Mouse (Mus musculus): ENCODE measurements around the gene Etnk2. TPM values are rescaled to one million over a fixed set of nuclear protein-coding genes. Genes with fewer than 3 reads are reported as not detected.

Gene Etnk2
- polyA plus RNA-seq (2015; fragmentation: Nextera tagmentation; extraction: Ambion mirVana): 1.3 and 1.5 TPM in 2 replicates

DNA sequence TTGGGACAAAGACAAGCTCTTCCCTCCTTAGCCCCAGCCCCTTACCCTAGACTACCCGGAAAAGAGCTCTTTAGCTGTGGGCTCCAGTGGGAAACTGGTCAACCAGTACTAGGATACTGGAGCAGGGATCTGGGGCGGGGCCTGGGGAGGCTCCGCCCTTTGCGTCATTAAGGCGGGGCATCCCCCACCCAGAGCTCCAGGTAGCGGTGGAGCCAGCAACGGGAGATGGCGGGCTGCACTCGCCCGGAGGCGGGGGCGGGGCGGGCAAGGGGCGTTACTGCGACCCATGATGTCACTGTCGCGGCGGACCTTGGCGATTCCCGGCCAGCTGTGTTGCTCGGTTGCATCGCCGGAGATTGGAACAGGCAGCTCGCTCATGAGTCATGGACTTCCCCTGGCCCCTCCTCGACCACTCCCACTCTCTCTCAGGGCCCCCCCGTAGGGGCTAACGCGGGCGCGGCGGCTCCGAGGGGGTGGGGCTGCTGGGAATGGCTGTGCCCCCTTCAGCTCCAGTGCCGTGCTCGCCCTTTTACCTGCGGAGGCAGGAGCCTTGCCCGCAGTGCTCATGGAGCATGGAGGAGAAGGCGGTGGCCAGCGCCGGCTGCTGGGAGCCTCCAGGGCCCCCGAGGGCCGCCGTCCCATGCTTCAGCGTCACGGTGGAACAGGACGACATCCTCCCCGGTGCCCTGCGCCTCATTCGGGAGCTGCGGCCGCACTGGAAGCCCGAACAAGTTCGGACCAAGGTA lies at the start of gene Etnk2:
Etnk2 (plus strand) TSS at position 297 of the 746 bp plus-strand sequence.
- Histone ChIP-seq H3K9me3 (replicated peaks) (no peaks in the 10 kb centered on the region), H3K4me2 (peak within 1 kb of the TSS; percentile 99), H3K36me3 (no peaks in the 10 kb centered on the region), H3K9ac (peak within 1 kb of the TSS; percentile 50), H3K4me3 (peak within 1 kb of the TSS; percentile 65), H3K4me1 (replicated peaks) (peaks cover 33% of the 10 kb centered on the region), H3K27ac (no peak within 1 kb of the TSS), H3K27me3 (peaks cover 46% of the 10 kb centered on the region)
- ATAC-seq (replicated peaks; ENCODE audit: insufficient number of reproducible peaks, insufficient read depth, low FRiP score, low read depth): peak; percentile 65
- under 1% methylated on average over 45 of the region's 52 CpGs for WGBS

DNA sequence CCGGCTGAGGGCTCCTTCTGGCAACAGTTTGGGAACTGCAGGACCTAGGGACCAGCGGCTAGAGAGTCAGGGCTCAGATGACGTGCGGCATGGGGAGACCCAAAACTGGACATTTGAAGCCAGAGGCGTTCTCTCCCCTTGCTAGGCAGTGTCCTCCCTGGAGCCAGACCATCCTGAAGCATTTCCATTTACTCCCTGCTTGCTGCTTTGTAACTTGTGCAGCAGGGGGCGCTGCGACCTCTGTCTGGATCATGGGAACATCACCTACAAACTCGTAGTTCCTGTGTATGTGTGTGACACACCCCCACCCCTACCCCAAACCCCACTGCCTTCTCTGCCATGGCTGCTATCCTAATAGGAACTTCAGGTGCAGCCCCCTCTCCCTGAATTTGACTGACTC lies 49.0 kb upstream of the Etnk2 start:
- no peak for ATAC-seq (replicated peaks; ENCODE audit: insufficient number of reproducible peaks, insufficient read depth, low FRiP score, low read depth)
- no peaks in the 10 kb centered on the region for H3K36me3 ChIP-seq
- H3K4me2 ChIP-seq: no peak overlapping the region
- WGBS: 23% methylated on average over 8 of the region's 8 CpGs
- H3K4me1 ChIP-seq (replicated peaks): peaks cover 3% of the 10 kb centered on the region
- H3K27me3 ChIP-seq: 0 out of 2 replicates have a peak, but pooled peaks cover 3% of the 10 kb centered on the region
- no peak overlapping the region for H3K9ac ChIP-seq
- H3K9me3 ChIP-seq (replicated peaks): 0 out of 2 replicates have a peak, but pooled peaks cover 3% of the 10 kb centered on the region
- H3K4me3 ChIP-seq: no peak overlapping the region
- H3K27ac ChIP-seq: no peak overlapping the region

DNA sequence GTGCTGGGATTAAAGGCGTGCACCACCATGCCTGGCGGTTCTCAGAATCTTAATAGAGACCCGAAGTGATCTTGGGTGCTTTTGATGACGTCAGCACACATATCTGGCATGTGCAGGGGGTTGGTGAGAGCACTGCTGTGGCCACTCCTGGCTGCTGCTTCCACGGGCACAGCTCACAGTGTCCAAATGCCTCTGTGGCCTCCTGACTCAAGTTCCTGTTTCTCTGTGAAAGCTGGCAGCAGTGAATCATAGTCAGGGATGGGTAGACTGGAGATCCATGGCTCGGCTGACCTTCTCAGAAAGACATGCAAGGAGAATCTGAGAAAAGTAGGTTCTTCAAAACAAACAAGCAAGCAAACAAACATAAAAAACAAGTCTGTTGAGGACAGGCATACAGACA lies 47.6 kb upstream of the Etnk2 start:
- Histone ChIP-seq H3K4me1 (replicated peaks) (peaks cover 3% of the 10 kb centered on the region), H3K9me3 (replicated peaks) (0 out of 2 replicates have a peak, but pooled peaks cover 3% of the 10 kb centered on the region), H3K36me3 (no peaks in the 10 kb centered on the region), H3K4me3 (no peak overlapping the region), H3K9ac (no peak overlapping the region), H3K4me2 (no peak overlapping the region), H3K27ac (no peak overlapping the region), H3K27me3 (no peaks in the 10 kb centered on the region)
- ATAC-seq (replicated peaks; ENCODE audit: insufficient number of reproducible peaks, insufficient read depth, low FRiP score, low read depth): no peak
- WGBS: 69% methylated on average over 6 of the region's 6 CpGs

DNA sequence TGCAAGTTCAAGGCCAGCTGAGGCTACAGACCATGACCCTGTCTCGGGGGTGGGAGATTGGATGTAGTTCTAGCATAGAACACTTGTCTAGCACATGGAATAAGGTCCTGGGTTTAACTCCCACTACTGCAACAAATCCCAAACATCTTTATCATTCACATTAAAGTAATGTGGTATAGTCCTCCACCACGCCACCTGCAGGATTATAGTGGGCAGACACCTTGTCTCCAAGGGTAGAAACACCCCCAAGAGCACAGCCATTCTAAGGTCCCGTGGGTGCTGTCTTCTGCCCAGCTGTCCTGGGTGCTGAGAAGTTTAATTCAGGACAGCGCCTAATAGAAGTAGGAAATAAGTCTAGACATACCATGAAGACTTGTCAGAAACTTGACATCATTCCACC lies 46.8 kb upstream of the Etnk2 start:
- 80% methylated on average over 4 of the region's 4 CpGs for WGBS
- no peaks in the 10 kb centered on the region for H3K27me3 ChIP-seq
- H3K9me3 ChIP-seq (replicated peaks): 0 out of 2 replicates have a peak, but pooled peaks cover 3% of the 10 kb centered on the region
- no peak overlapping the region for H3K27ac ChIP-seq
- H3K9ac ChIP-seq: no peak overlapping the region
- peaks cover 3% of the 10 kb centered on the region for H3K4me1 ChIP-seq (replicated peaks)
- ATAC-seq (replicated peaks; ENCODE audit: insufficient number of reproducible peaks, insufficient read depth, low FRiP score, low read depth): no peak
- H3K4me2 ChIP-seq: no peak overlapping the region
- no peak overlapping the region for H3K4me3 ChIP-seq
- no peaks in the 10 kb centered on the region for H3K36me3 ChIP-seq

DNA sequence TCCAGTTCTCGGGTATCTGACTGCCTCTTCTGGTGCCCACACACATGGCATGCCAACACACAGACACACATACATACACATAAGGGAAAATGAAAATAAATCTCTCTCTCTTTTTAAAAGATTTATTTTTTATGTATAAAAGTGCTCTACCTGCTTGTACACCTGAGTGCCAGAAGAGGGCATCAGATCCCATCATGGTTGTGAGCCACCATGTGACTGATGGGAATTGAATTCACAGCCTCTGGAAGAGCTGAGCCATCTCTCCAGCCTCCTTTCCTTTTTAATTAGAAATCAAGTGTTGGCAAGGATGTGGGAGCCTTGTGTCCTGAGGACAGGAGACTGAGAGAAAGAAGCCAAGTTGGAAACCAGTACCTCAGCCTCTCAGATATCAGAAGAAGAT lies 46.2 kb upstream of the Etnk2 start:
- peaks cover under 1% of the 10 kb centered on the region; the same call in 1 of the 2 replicates for H3K4me1 ChIP-seq (replicated peaks)
- H3K36me3 ChIP-seq: no peaks in the 10 kb centered on the region
- H3K9ac ChIP-seq: no peak overlapping the region
- 78% methylated on average over 1 of the region's 1 CpGs for WGBS
- ATAC-seq (replicated peaks; ENCODE audit: insufficient number of reproducible peaks, insufficient read depth, low FRiP score, low read depth): no peak
- H3K27me3 ChIP-seq: no peaks in the 10 kb centered on the region
- H3K4me3 ChIP-seq: no peak overlapping the region
- H3K4me2 ChIP-seq: no peak overlapping the region
- H3K9me3 ChIP-seq (replicated peaks): 0 out of 2 replicates have a peak, but pooled peaks cover 3% of the 10 kb centered on the region
- no peak overlapping the region for H3K27ac ChIP-seq

DNA sequence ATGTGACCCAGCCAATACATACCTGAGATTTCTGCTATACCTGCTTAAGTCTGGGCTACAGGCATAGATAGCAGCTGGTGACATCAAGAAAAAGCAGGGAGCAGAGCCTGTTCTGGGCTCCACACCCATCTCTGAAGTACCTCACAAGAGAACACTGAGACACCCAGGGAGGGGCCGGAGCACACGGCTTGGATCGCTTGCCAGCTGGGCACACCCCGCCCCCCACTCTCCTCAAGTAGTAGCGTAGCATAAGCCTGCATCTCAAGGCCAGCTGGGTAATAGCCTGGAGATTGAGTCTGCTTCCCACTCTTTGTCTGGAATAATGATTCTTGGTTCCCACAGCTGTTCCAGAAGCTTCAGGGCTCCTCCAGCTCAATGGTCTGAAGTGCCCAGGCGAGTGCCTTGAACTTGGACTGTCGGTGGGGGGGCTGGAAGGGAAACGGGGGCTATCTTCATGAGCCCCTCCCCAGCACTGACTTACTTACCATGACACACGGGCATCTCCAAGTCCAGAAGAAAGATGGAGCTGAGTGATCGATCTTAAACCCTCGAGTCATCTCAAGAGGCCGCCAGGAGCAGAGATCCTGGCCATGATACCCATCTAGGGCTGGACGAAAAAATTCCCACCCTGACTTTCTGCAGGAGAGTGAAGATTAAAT lies 42.0 kb upstream of the Etnk2 start, which contains the start of gene Kiss1:
Kiss1 (plus strand) TSS at position 609 of the 659 bp plus-strand sequence.
- Histone ChIP-seq H3K4me1 (replicated peaks) (no peaks in the 10 kb centered on the region), H3K9me3 (replicated peaks) (0 out of 2 replicates have a peak, but pooled peaks cover 3% of the 10 kb centered on the region), H3K27ac (no peak within 1 kb of the TSS), H3K36me3 (no peaks in the 10 kb centered on the region), H3K4me3 (no peak within 1 kb of the TSS), H3K27me3 (0 out of 2 replicates have a peak, but pooled peaks cover 3% of the 10 kb centered on the region), H3K4me2 (no peak within 1 kb of the TSS), H3K9ac (no peak within 1 kb of the TSS)
- ATAC-seq (replicated peaks; ENCODE audit: insufficient number of reproducible peaks, insufficient read depth, low FRiP score, low read depth): no peak
- WGBS: 79% methylated on average over 13 of the region's 13 CpGs

DNA sequence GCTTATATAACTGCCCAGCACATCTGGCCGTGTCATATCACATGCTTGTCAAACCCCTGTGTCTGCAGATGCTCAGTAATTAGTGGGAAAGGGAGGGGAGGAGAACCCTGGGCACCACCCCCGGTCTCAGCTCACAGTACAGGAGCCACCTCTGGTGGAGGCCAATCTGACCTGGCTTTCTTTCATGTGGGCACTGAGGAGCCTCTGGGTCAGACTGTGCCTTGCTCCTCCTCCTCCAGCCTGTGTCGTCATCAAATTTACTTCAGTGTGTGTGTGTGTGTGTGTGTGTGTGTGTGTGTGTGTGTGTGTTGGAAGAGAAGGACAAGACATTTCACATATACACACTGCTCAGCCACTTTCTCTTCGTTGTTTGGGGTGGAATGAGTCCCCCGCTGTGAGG lies 40.0 kb upstream of the Etnk2 start:
- no peak overlapping the region for H3K27ac ChIP-seq
- WGBS: 37% methylated on average over 5 of the region's 5 CpGs

DNA sequence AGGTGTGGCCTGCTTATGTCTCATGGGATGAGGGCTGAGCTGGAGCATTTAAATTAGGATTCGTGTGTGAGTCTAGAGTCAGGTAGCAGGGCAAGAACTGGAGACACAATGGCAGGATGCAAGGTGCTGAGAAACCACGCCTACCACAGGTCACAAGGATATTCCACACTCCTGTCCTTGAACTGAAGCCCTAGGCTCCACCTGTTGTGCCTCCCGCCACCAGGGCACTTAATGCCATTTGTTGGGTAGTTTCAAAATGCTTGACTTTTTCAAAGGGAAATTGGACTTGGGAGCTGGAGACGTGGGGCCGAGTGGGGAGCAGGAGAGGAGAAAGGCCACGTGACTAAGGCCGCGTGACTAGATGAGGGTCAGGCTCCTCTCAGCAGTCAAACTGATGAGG lies 37.4 kb upstream of the Etnk2 start:
- 74% methylated on average over 8 of the region's 8 CpGs for WGBS
- peaks cover 36% of the 10 kb centered on the region for H3K27me3 ChIP-seq

More for the DNA sequence above, 40.0 kb upstream of the Etnk2 start:
- Histone ChIP-seq H3K9me3 (replicated peaks) (0 out of 2 replicates have a peak, but pooled peaks cover 2% of the 10 kb centered on the region), H3K9ac (no peak overlapping the region), H3K4me3 (no peak overlapping the region), H3K4me1 (replicated peaks) (no peaks in the 10 kb centered on the region), H3K4me2 (no peak overlapping the region), H3K36me3 (no peaks in the 10 kb centered on the region), H3K27me3 (peaks cover 13% of the 10 kb centered on the region)
- no peak for ATAC-seq (replicated peaks; ENCODE audit: insufficient number of reproducible peaks, insufficient read depth, low FRiP score, low read depth)

DNA sequence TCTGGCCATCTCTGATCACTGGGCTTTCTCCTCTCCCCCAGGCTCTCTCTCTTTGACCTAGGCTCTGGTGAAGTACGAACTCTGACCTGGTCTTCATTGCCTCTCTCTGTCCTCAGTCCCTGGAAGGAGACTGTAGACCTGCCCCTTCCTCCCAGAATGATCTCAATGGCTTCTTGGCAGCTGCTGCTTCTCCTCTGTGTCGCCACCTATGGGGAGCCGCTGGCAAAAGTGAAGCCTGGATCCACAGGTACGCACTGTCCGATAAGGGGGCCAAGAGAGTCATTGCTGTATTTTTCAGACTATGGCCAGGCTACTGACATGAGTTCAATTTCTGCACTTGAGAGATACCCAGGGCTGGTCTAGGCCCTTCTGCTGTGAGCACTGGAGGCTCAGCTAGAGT lies 36.3 kb upstream of the Etnk2 start:
- Histone ChIP-seq H3K9me3 (replicated peaks) (no peaks in the 10 kb centered on the region), H3K9ac (no peak overlapping the region), H3K4me2 (no peak overlapping the region), H3K4me3 (no peak overlapping the region), H3K27me3 (peaks cover 40% of the 10 kb centered on the region), H3K36me3 (no peaks in the 10 kb centered on the region), H3K4me1 (replicated peaks) (peaks cover 8% of the 10 kb centered on the region), H3K27ac (no peak overlapping the region)
- ATAC-seq (replicated peaks; ENCODE audit: insufficient number of reproducible peaks, insufficient read depth, low FRiP score, low read depth): no peak
- 58% methylated on average over 5 of the region's 5 CpGs for WGBS

More for the DNA sequence above, 37.4 kb upstream of the Etnk2 start:
- H3K27ac ChIP-seq: no peak overlapping the region
- H3K9me3 ChIP-seq (replicated peaks): no peaks in the 10 kb centered on the region
- no peak for ATAC-seq (replicated peaks; ENCODE audit: insufficient number of reproducible peaks, insufficient read depth, low FRiP score, low read depth)
- no peak overlapping the region for H3K4me3 ChIP-seq
- peaks cover 8% of the 10 kb centered on the region for H3K4me1 ChIP-seq (replicated peaks)
- H3K36me3 ChIP-seq: no peaks in the 10 kb centered on the region
- no peak overlapping the region for H3K4me2 ChIP-seq
- H3K9ac ChIP-seq: no peak overlapping the region

DNA sequence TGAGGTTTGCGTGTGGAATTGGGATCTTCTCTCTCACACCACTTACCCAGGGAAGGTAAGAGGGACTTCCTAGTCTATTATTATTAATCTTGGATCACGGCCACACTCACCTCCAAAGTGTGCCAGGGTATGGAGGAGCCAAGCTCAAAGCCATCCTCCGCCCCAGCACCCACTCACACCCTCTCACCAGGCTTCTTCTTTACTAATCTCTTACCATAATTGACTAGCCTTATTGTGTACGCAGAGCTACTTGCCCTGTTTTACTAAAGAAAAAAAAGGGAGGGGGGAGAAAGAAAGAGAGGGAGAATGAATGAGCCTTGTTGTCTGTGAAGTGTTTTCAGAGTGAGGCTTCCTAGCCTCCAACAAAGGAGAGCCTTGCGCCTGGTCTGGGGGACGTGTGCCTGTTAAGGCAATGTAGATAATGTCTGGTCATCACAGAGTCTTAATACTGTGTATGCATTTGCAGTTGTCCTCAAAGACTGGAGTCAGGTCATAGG lies 35.0 kb upstream of the Etnk2 start:
- Histone ChIP-seq H3K27ac (no peak overlapping the region), H3K4me1 (replicated peaks) (peaks cover 8% of the 10 kb centered on the region), H3K9me3 (replicated peaks) (no peaks in the 10 kb centered on the region), H3K27me3 (peaks cover 40% of the 10 kb centered on the region), H3K4me2 (no peak overlapping the region), H3K4me3 (no peak overlapping the region), H3K9ac (no peak overlapping the region), H3K36me3 (no peaks in the 10 kb centered on the region)
- ATAC-seq (replicated peaks; ENCODE audit: insufficient number of reproducible peaks, insufficient read depth, low FRiP score, low read depth): no peak
- WGBS: 73% methylated on average over 6 of the region's 6 CpGs

DNA sequence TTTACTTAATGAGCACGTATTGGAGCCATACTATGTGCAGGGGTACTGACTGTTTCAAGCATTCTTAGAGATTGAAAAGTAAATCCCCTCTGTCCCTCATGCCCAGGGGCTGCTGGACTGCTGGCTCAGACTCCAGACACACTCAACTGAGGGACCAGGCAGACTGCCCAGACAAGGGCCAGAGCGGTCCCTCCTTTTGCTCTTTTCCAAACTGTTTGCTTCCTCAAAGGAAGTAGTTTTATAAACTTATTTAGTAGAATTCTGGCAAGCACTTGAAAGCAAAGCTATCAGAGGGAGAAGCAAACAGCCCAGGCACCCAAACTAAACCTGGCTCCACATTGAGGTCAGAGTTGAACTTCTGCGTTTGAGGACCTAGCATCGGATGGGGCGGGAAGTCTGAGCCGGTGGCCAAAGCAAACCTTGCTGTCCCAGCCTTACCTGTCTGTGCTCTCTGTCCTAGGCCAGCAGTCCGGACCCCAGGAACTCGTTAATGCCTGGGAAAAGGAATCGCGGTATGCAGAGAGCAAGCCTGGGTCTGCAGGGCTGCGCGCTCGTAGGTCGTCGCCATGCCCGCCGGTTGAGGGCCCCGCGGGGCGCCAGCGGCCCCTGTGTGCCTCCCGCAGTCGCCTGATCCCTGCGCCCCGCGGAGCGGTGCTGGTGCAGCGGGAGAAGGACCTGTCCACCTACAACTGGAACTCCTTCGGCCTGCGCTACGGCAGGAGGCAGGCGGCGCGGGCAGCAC lies 34.3 kb upstream of the Etnk2 start:
- H3K4me3 ChIP-seq: peak overlapping the region; percentile 32
- H3K27ac ChIP-seq: no peak overlapping the region
- no peaks in the 10 kb centered on the region for H3K9me3 ChIP-seq (replicated peaks)
- H3K36me3 ChIP-seq: no peaks in the 10 kb centered on the region
- ATAC-seq (replicated peaks; ENCODE audit: insufficient number of reproducible peaks, insufficient read depth, low FRiP score, low read depth): no peak; the same call in 1 of the 2 replicates
- 6% methylated on average over 34 of the region's 34 CpGs for WGBS
- peaks cover 8% of the 10 kb centered on the region for H3K4me1 ChIP-seq (replicated peaks)
- peaks cover 38% of the 10 kb centered on the region for H3K27me3 ChIP-seq
- peak overlapping the region; percentile 64 for H3K4me2 ChIP-seq
- H3K9ac ChIP-seq: peak overlapping the region; percentile 31; the same call in 1 of the 2 replicates

Measured in heart, embryonic 15.5 days (tissue).